Mouse (Mus musculus) heart, embryonic 14.5 days (tissue): ENCODE measurements around the gene Acad9. TPM values are rescaled to one million over a fixed set of nuclear protein-coding genes. Genes with fewer than 3 reads are reported as not detected.

Source experiments
- ATAC-seq: fragments of 200-750 bp; cut with Nextera tagmentation; 2 replicates; pipeline ENCODE4 v1.8.0; 2017; ENCODE audit warnings: low read depth, moderate TSS enrichment; ENCODE audit not compliant: insufficient number of reproducible peaks, insufficient read depth, low FRiP score
- H3K27ac ChIP-seq, 2 experiments: fragments of 200-500 bp in 1 of 2; fragments of 300-500 bp in 1 of 2; sonication (generic) in 1 of 2; replicated peaks in 1 of 2; 2 replicates each; pipeline ENCODE4 v1.5.1; 2012 to 2014; ENCODE audit warnings: low read depth in 2 of 2, low read length in 2 of 2, control low read depth in 1 of 2, mild to moderate bottlenecking in 1 of 2, mixed read lengths in 1 of 2; ENCODE audit not compliant: control insufficient read depth in 1 of 2, insufficient read depth in 1 of 2
- H3K27me3 ChIP-seq: fragments of 300-500 bp; sonication (generic); 2 replicates; pipeline ENCODE4 v1.6.1; 2014; ENCODE audit warnings: mild to moderate bottlenecking, low read length, control low read depth; ENCODE audit not compliant: control insufficient read depth, insufficient read depth
- H3K36me3 ChIP-seq: fragments of 300-500 bp; sonication (generic); 2 replicates; pipeline ENCODE4 v1.6.1; 2014; ENCODE audit warnings: mild to moderate bottlenecking, control low read depth, low read length, mixed read lengths; ENCODE audit not compliant: control insufficient read depth, insufficient read depth
- H3K4me1 ChIP-seq, 2 experiments: fragments of 200-500 bp in 1 of 2; fragments of 300-500 bp in 1 of 2; sonication (generic) in 1 of 2; 2 replicates each; pipeline ENCODE4 v1.6.1; 2012 to 2014; ENCODE audit warnings: low read length in 2 of 2, control low read depth in 1 of 2, mixed read lengths in 1 of 2; ENCODE audit not compliant: control insufficient read depth in 2 of 2, insufficient read depth in 2 of 2
- H3K4me2 ChIP-seq: fragments of 300-500 bp; sonication (generic); 2 replicates; pipeline ENCODE4 v1.6.1; 2014; ENCODE audit warnings: mild to moderate bottlenecking, low read length
- H3K4me3 ChIP-seq, 2 experiments: fragments of 200-500 bp in 1 of 2; fragments of 300-500 bp in 1 of 2; sonication (generic) in 1 of 2; 2 replicates each; pipeline ENCODE4 v1.5.1; 2012 to 2014; ENCODE audit warnings: low read length in 2 of 2, mild to moderate bottlenecking in 2 of 2, control low read depth in 1 of 2, low read depth in 1 of 2, moderate library complexity in 1 of 2; ENCODE audit not compliant: control insufficient read depth in 1 of 2, insufficient read depth in 1 of 2
- H3K9ac ChIP-seq: fragments of 300-500 bp; sonication (generic); 2 replicates; pipeline ENCODE4 v1.6.1; 2014; ENCODE audit warnings: mild to moderate bottlenecking, low read length
- H3K9me3 ChIP-seq: fragments of 300-500 bp; sonication (generic); 2 replicates; pipeline ENCODE4 v1.6.1; 2016; ENCODE audit warnings: low read length, control low read depth; ENCODE audit not compliant: control insufficient read depth
- WGBS: fragments of 180-500 bp; shearing (Covaris S2); extraction: QIAGEN DNeasy Blood & Tissue Kit; methylation state at CpG from one replicate; pipeline ENCODE4 v1.1.7; 2014; 5-methylcytosine and 5-hydroxymethylcytosine counted together
- polyA plus RNA-seq: library from polyadenylated mRNA; unstranded; fragments of >200 nt; fragmentation: Nextera tagmentation; extraction: Ambion mirVana; gene quantifications from 2 replicates; pipeline ENCODE4 v1.2.1, GENCODE M21; 2014

Acad9 gene
- polyA plus RNA-seq, 1 experiment from 2014 or later = 88.3 TPM

GRCm38 (mm10) chr3:36053447-36053846 lies 12.3 kb upstream of the Acad9 start, which contains the start of gene Ccdc144b:
Gene Ccdc144b, minus strand, starts transcription at chr3:36053547.
- no peaks in the 10 kb centered on the region for H3K36me3 ChIP-seq
- no peak within 1 kb of the TSS for H3K27ac ChIP-seq
- no peak within 1 kb of the TSS for H3K9ac ChIP-seq
- H3K4me3 ChIP-seq = no peak within 1 kb of the TSS
- ATAC-seq = no peak
- H3K4me2 ChIP-seq = no peak within 1 kb of the TSS
- no peaks in the 10 kb centered on the region for H3K9me3 ChIP-seq
- no peaks in the 10 kb centered on the region for H3K27me3 ChIP-seq
- no peaks in the 10 kb centered on the region for H3K4me1 ChIP-seq
- 87% methylated on average over 6 of the region's 6 CpGs for WGBS

- Histone ChIP-seq H3K9ac (no peak overlapping the region), H3K36me3 (no peaks in the 10 kb centered on the region), H3K4me1 (no peaks in the 10 kb centered on the region), H3K27me3 (peaks cover 12% of the 10 kb centered on the region), H3K9me3 (no peaks in the 10 kb centered on the region), H3K4me2 (0 out of 2 replicates have a peak overlapping the region, but pooled peaks have one; percentile 22), H3K4me3 (no peak overlapping the region), H3K27ac (no peak overlapping the region)
- ATAC-seq = no peak
- 30% methylated on average over 8 of the region's 8 CpGs for WGBS
Observed at GRCm38 (mm10) chr3:36060096-36060850, 5.5 kb upstream of the Acad9 start.

- Histone ChIP-seq H3K9me3 (no peaks in the 10 kb centered on the region), H3K27me3 (peaks cover 12% of the 10 kb centered on the region), H3K36me3 (0 out of 2 replicates have a peak, but pooled peaks cover 11% of the 10 kb centered on the region), H3K4me3 (no peak overlapping the region), H3K27ac (no peak overlapping the region), H3K4me2 (no peak overlapping the region), H3K9ac (no peak overlapping the region), H3K4me1 (peaks cover 2 to 8% of the 10 kb centered on the region in 2 experiments)
- 94% methylated on average over 1 of the region's 1 CpGs for WGBS
- no peak for ATAC-seq
Observed at GRCm38 (mm10) chr3:36064592-36065061, 1.2 kb upstream of the Acad9 start.

- Histone ChIP-seq H3K4me3 (peak overlapping the region in 1 of 2 experiments; percentile 82; a peak in 2 of 4 replicates), H3K4me1 (peaks cover 2 to 8% of the 10 kb centered on the region in 2 experiments), H3K27me3 (peaks cover 12% of the 10 kb centered on the region), H3K36me3 (peaks cover 14% of the 10 kb centered on the region), H3K27ac (no peak overlapping the region), H3K9me3 (no peaks in the 10 kb centered on the region), H3K4me2 (peak overlapping the region; percentile 86), H3K9ac (peak overlapping the region; percentile 86; the same call in 1 of the 2 replicates)
- WGBS = 96% methylated on average over 2 of the region's 2 CpGs
- ATAC-seq = no peak
Observed at GRCm38 (mm10) chr3:36065166-36065565, 613 bp upstream of the Acad9 start.

GRCm38 (mm10) chr3:36067731-36068130 lies 2.0 kb downstream of the Acad9 start:
- peaks cover 2 to 8% of the 10 kb centered on the region in 2 experiments for H3K4me1 ChIP-seq

GRCm38 (mm10) chr3:36070436-36070835 lies 4.7 kb downstream of the Acad9 start:
- Histone ChIP-seq H3K4me1 (peaks cover 2 to 8% of the 10 kb centered on the region in 2 experiments), H3K4me3 (no peak overlapping the region), H3K9ac (no peak overlapping the region), H3K4me2 (no peak overlapping the region), H3K36me3 (peaks cover 49% of the 10 kb centered on the region), H3K9me3 (no peaks in the 10 kb centered on the region), H3K27me3 (no peaks in the 10 kb centered on the region), H3K27ac (no peak overlapping the region)
- WGBS = 94% methylated on average over 4 of the region's 4 CpGs
- ATAC-seq = no peak

More at GRCm38 (mm10) chr3:36067731-36068130, 2.0 kb downstream of the Acad9 start:
- H3K4me3 ChIP-seq = no peak overlapping the region
- peaks cover 27% of the 10 kb centered on the region for H3K36me3 ChIP-seq
- no peak for ATAC-seq
- H3K9ac ChIP-seq = no peak overlapping the region
- no peaks in the 10 kb centered on the region for H3K9me3 ChIP-seq
- no peak overlapping the region for H3K4me2 ChIP-seq
- peaks cover 8% of the 10 kb centered on the region; the same call in 1 of the 2 replicates for H3K27me3 ChIP-seq
- H3K27ac ChIP-seq = no peak overlapping the region
- 87% methylated on average over 6 of the region's 6 CpGs for WGBS

- peaks cover 55% of the 10 kb centered on the region for H3K36me3 ChIP-seq
- 92% methylated on average over 5 of the region's 5 CpGs for WGBS
- H3K4me1 ChIP-seq = peaks cover 2 to 8% of the 10 kb centered on the region in 2 experiments
- H3K4me3 ChIP-seq = no peak overlapping the region
- no peak for ATAC-seq
- no peaks in the 10 kb centered on the region for H3K9me3 ChIP-seq
- no peaks in the 10 kb centered on the region for H3K27me3 ChIP-seq
- no peak overlapping the region for H3K4me2 ChIP-seq
- no peak overlapping the region for H3K27ac ChIP-seq
- no peak overlapping the region for H3K9ac ChIP-seq
Observed at GRCm38 (mm10) chr3:36071047-36071446, 5.3 kb downstream of the Acad9 start.
